Mouse (Mus musculus) MEL (cell line): ENCODE measurements around the gene Rora. TPM values are rescaled to one million over a fixed set of nuclear protein-coding genes. Genes with fewer than 3 reads are reported as not detected.

ENCODE experiments used
- DNase-seq: peaks from one replicate; pipeline ENCODE4 v3.0.0; 2011; ENCODE audit warnings: low read depth, low spot score
- H3K27ac ChIP-seq: 2 replicates; pipeline ENCODE4 v1.5.1; 2012; ENCODE audit warnings: low read depth, mild to moderate bottlenecking, control low read depth, low read length, moderate library complexity; ENCODE audit not compliant: control insufficient read depth
- H3K27me3 ChIP-seq, 2 experiments: fragments of 150-350 bp in 1 of 2; sonication (generic) in 1 of 2; 2 replicates each; pipeline ENCODE4 v1.6.1; 2012; ENCODE audit warnings: low read length in 2 of 2, mild to moderate bottlenecking in 2 of 2, improper control_type of control experiment in 1 of 2, moderate library complexity in 1 of 2; ENCODE audit not compliant: insufficient read depth in 2 of 2, control insufficient read depth in 1 of 2
- H3K36me3 ChIP-seq, 2 experiments: 2 replicates each; pipeline ENCODE4 v1.6.1; 2012 to 2014; ENCODE audit warnings: low read length in 2 of 2, improper control_type of control experiment in 1 of 2, inconsistent platforms in 1 of 2, mild to moderate bottlenecking in 1 of 2; ENCODE audit not compliant: insufficient read depth in 2 of 2, control insufficient read depth in 1 of 2
- H3K4me1 ChIP-seq, 2 experiments: fragments of 150-350 bp in 1 of 2; sonication (generic) in 1 of 2; 2 replicates each; pipeline ENCODE4 v1.6.1; 2012; ENCODE audit warnings: low read length in 2 of 2, improper control_type of control experiment in 1 of 2, mild to moderate bottlenecking in 1 of 2; ENCODE audit not compliant: insufficient read depth in 2 of 2, control insufficient read depth in 1 of 2
- H3K4me3 ChIP-seq, 2 experiments: fragments of 150-350 bp in 1 of 2; sonication (generic) in 1 of 2; 2 replicates each; pipeline ENCODE4 v1.5.1; 2012; ENCODE audit warnings: low read depth in 2 of 2, low read length in 2 of 2, mild to moderate bottlenecking in 2 of 2, moderate library complexity in 2 of 2, control low read depth in 1 of 2, improper control_type of control experiment in 1 of 2; ENCODE audit not compliant: control insufficient read depth in 1 of 2, insufficient read depth in 1 of 2
- H3K79me2 ChIP-seq: 2 replicates; pipeline ENCODE4 v1.6.1; 2012; ENCODE audit warnings: mild to moderate bottlenecking, low read length, moderate library complexity; ENCODE audit not compliant: control insufficient read depth, poor library complexity, insufficient read depth
- H3K9ac ChIP-seq: 2 replicates; pipeline ENCODE4 v1.6.1; 2012; ENCODE audit warnings: low read depth, mild to moderate bottlenecking, control low read depth, low read length, moderate library complexity; ENCODE audit not compliant: control insufficient read depth, poor library complexity, severe bottlenecking
- H3K9me3 ChIP-seq: fragments of 150-350 bp; sonication (generic); replicated peaks from 2 replicates; pipeline ENCODE4 v1.6.1; 2012; ENCODE audit warnings: mild to moderate bottlenecking, low read length, improper control_type of control experiment, moderate library complexity; ENCODE audit not compliant: insufficient read depth
- CHD2 ChIP-seq: IDR thresholded peaks from 2 replicates; pipeline ENCODE4 v1.6.1; 2011; ENCODE audit warnings: low read length, improper control_type of control experiment
- CTCF ChIP-seq, 3 experiments: IDR thresholded peaks in 2 of 3; conservative IDR thresholded peaks in 1 of 3; 2 replicates each; pipeline ENCODE4 v1.5.1; 2011 to 2012; ENCODE audit warnings: low read length in 3 of 3, low read depth in 2 of 3, mild to moderate bottlenecking in 2 of 3, improper control_type of control experiment in 1 of 3, inconsistent platforms in 1 of 3, mixed read lengths in 1 of 3, moderate library complexity in 1 of 3; ENCODE audit not compliant: control insufficient read depth in 1 of 3, insufficient read depth in 1 of 3, poor library complexity in 1 of 3, severe bottlenecking in 1 of 3
- E2F4 ChIP-seq: IDR thresholded peaks from 2 replicates; pipeline ENCODE4 v1.6.1; 2011; ENCODE audit warnings: low read depth, low read length, improper control_type of control experiment, borderline replicate concordance
- ELF1 ChIP-seq: IDR thresholded peaks from 2 replicates; pipeline ENCODE4 v1.6.1; 2014; ENCODE audit warnings: low read depth, mild to moderate bottlenecking, inconsistent platforms, low read length, improper control_type of control experiment, moderate library complexity
- GABPA ChIP-seq: IDR thresholded peaks from 2 replicates; pipeline ENCODE4 v1.6.1; 2012; ENCODE audit warnings: low read depth, mild to moderate bottlenecking, inconsistent platforms, low read length, improper control_type of control experiment, moderate library complexity
- HCFC1 ChIP-seq: IDR thresholded peaks from 2 replicates; pipeline ENCODE4 v1.6.1; 2012; ENCODE audit warnings: low read depth, mild to moderate bottlenecking, inconsistent platforms, low read length, improper control_type of control experiment, moderate library complexity
- KAT2A ChIP-seq: conservative IDR thresholded peaks from 2 replicates; pipeline ENCODE4 v1.6.1; 2012; ENCODE audit warnings: low read depth, low read length, improper control_type of control experiment, inconsistent platforms
- NELFE ChIP-seq: IDR thresholded peaks from 2 replicates; pipeline ENCODE4 v1.6.1; 2011; ENCODE audit warnings: low read depth, low read length, improper control_type of control experiment
- NRF1 ChIP-seq: IDR thresholded peaks from 2 replicates; pipeline ENCODE4 v1.6.1; 2014; ENCODE audit warnings: low read depth, mild to moderate bottlenecking, inconsistent platforms, low read length, improper control_type of control experiment, moderate library complexity; ENCODE audit not compliant: poor library complexity, insufficient read depth, severe bottlenecking
- POLR2AphosphoS5 ChIP-seq: IDR thresholded peaks from 2 replicates; pipeline ENCODE4 v1.6.1; 2012; ENCODE audit warnings: low read depth, borderline replicate concordance, mild to moderate bottlenecking, inconsistent platforms, low read length, moderate library complexity, mixed read lengths
- SMC3 ChIP-seq: IDR thresholded peaks from 2 replicates; pipeline ENCODE4 v1.6.1; 2011; ENCODE audit warnings: low read depth, low read length, improper control_type of control experiment
- UBTF ChIP-seq: IDR thresholded peaks from 2 replicates; pipeline ENCODE4 v1.6.1; 2012; ENCODE audit warnings: low read depth, mild to moderate bottlenecking, inconsistent platforms, low read length, improper control_type of control experiment, moderate library complexity, borderline replicate concordance; ENCODE audit not compliant: insufficient read depth
- ZMIZ1 ChIP-seq: IDR thresholded peaks from 2 replicates; pipeline ENCODE4 v1.6.1; 2012; ENCODE audit warnings: low read depth, mild to moderate bottlenecking, inconsistent platforms, low read length, improper control_type of control experiment, moderate library complexity
- ZNF384 ChIP-seq: IDR thresholded peaks from 2 replicates; pipeline ENCODE4 v1.6.1; 2012; ENCODE audit warnings: low read depth, mild to moderate bottlenecking, inconsistent platforms, low read length, improper control_type of control experiment
- polyA plus RNA-seq, 2 experiments: library from polyadenylated mRNA; stranded (reverse) in 1 of 2; unstranded in 1 of 2; fragments of >175 nt in 1 of 2; fragments of >200 nt in 1 of 2; gene quantifications; 2 replicates each; pipeline versions ENCODE4 v1.2.1 to v1.2.4; 2012; ENCODE audit warnings: low replicate concordance in 2 of 2, low read depth in 1 of 2; ENCODE audit not compliant: insufficient read length in 2 of 2, insufficient read depth in 1 of 2, missing spikeins in 1 of 2
- total RNA-seq: library from RNA; depleted of rRNA; stranded (reverse); fragments of 300-350 nt; gene quantifications from 2 replicates; pipeline ENCODE4 v1.2.3, GENCODE M21; 2012

Rora gene
- total and polyA plus RNA-seq, 3 experiments = not detected

DNA sequence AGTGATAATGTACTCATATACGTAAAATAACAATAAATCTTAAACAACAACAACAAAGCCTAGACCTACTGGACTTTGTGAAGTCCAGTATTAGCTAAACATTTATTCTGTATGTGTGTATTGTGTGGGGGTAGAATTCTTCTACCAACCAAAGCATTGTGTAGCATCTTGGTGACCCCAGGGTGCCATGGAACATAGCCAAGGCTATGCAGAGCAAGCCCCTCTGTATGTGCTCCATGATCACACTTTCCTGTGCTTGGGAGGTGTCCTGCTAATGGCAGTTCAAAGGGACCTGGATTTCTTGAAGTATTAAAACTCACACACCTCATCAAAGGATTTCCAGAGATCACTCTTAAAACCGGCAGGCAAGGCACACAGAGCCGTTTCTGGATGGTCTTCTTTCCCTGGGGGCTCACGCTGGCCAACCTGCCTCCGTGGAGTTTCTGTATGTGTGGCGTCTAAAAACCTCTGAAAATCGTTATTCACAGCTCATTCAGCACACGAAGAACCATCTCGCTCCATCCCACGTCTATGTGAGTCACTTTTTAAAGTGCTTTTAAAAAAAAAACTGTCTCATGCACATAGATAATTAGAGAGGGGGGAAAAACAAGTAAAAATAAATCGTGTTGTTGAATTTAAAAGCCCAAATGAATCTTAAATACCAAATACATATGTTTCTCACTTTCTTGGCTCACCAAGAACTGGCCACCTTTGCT, 92.5 kb downstream of the Rora start:
- H3K79me2 ChIP-seq = no peaks in the 10 kb centered on the region
- no peak overlapping the region for H3K4me3 ChIP-seq
- H3K36me3 ChIP-seq = no peaks in the 10 kb centered on the region
- no peak for DNase-seq
- no peak overlapping the region for H3K27ac ChIP-seq
- no peaks in the 10 kb centered on the region for H3K9me3 ChIP-seq
- H3K27me3 ChIP-seq = no peaks in the 10 kb centered on the region; a peak in 1 of 4 replicates
- no peaks in the 10 kb centered on the region for H3K4me1 ChIP-seq
- H3K9ac ChIP-seq = no peak overlapping the region
- TF ChIP-seq ELF1 = no peak
- TF ChIP-seq ZMIZ1 = no peak
- TF ChIP-seq CHD2 = no peak
- no peak for TF ChIP-seq UBTF
- TF ChIP-seq E2F4 = no peak
- TF ChIP-seq HCFC1 = no peak
- no peak for TF ChIP-seq ZNF384
- TF ChIP-seq NRF1 = no peak
- TF ChIP-seq CTCF (IDR thresholded peaks at IDR 0.05 in 2 of 3, conservative IDR thresholded peaks at IDR 0.05 in 1 of 3; ENCODE audit: control insufficient read depth in 1 of 3, insufficient read depth in 1 of 3, low read depth in 2 of 3, low read length in 3 of 3, poor library complexity in 1 of 3, severe bottlenecking in 1 of 3) = no peak

DNA sequence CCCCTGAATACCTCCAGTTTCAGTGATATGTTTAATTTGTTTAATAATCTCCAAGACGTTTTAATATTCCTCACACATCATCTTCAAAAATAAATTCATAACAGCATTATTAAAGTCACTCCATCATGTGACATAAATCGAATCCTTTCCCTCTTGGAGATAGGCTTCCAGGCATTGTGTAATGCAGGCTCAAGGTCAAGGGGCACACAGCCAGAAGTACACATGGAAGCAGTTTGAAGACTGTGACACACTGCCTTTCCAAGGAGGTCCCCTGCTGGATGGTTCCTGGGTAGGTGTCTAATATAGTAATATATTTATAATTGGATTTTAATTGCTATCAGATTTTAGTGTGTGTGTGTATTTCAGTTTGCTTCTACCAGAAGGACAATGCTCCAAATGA, 103.4 kb downstream of the Rora start:
- Histone ChIP-seq H3K9ac (no peak overlapping the region), H3K4me1 (no peaks in the 10 kb centered on the region), H3K27me3 (no peaks in the 10 kb centered on the region), H3K36me3 (no peaks in the 10 kb centered on the region), H3K9me3 (no peaks in the 10 kb centered on the region), H3K4me3 (no peak overlapping the region), H3K27ac (no peak overlapping the region), H3K79me2 (no peaks in the 10 kb centered on the region)
- no peak for TF ChIP-seq KAT2A
- no peak for TF ChIP-seq ZMIZ1
- no peak for TF ChIP-seq CHD2
- TF ChIP-seq NELFE = no peak
- no peak for TF ChIP-seq SMC3
- no peak for TF ChIP-seq GABPA
- no peak for TF ChIP-seq ZNF384
- TF ChIP-seq POLR2AphosphoS5 = no peak
- DNase-seq = no peak
